Mouse (Mus musculus): ENCODE results near the gene Klb. TPM values are rescaled to one million over a fixed set of nuclear protein-coding genes. Genes with fewer than 3 reads are reported as not detected.

The Klb gene
- polyA plus RNA-seq, 1 experiment from 2014 or later, result 0.09 TPM

- no peak for ATAC-seq
- Histone ChIP-seq H3K4me2 (replicated peaks) (no peak overlapping the region), H3K4me3 (replicated peaks) (no peak overlapping the region), H3K36me3 (peaks cover 62% of the 10 kb centered on the region), H3K9me3 (no peaks in the 10 kb centered on the region), H3K27ac (no peak overlapping the region), H3K27me3 (no peaks in the 10 kb centered on the region), H3K4me1 (replicated peaks) (0 out of 2 replicates have a peak, but pooled peaks cover 4% of the 10 kb centered on the region), H3K9ac (replicated peaks) (no peak overlapping the region)
- 90% methylated on average over 5 of the region's 5 CpGs for WGBS
These were observed 77.1 kb downstream of the Klb start for GRCm38 (mm10) chr5:65425251-65425650.

GRCm38 (mm10) chr5:65428321-65428720 is 80.2 kb downstream of the Klb start:
- peaks cover 16% of the 10 kb centered on the region for H3K4me1 ChIP-seq (replicated peaks)
- H3K9me3 ChIP-seq, result no peaks in the 10 kb centered on the region
- no peak overlapping the region for H3K9ac ChIP-seq (replicated peaks)
- H3K27me3 ChIP-seq, result no peaks in the 10 kb centered on the region
- ATAC-seq, result no peak
- no peak overlapping the region for H3K27ac ChIP-seq
- H3K4me2 ChIP-seq (replicated peaks), result no peak overlapping the region
- WGBS, result 34% methylated on average over 4 of the region's 4 CpGs
- H3K36me3 ChIP-seq, result peaks cover 36% of the 10 kb centered on the region
- no peak overlapping the region for H3K4me3 ChIP-seq (replicated peaks)

- Histone ChIP-seq H3K9me3 (no peaks in the 10 kb centered on the region), H3K4me3 (replicated peaks) (no peak overlapping the region), H3K4me2 (replicated peaks) (no peak overlapping the region), H3K9ac (replicated peaks) (no peak overlapping the region), H3K4me1 (replicated peaks) (peaks cover 27% of the 10 kb centered on the region), H3K36me3 (peaks cover 27% of the 10 kb centered on the region), H3K27me3 (no peaks in the 10 kb centered on the region), H3K27ac (no peak overlapping the region)
- no peak for ATAC-seq
- WGBS, result 92% methylated on average over 5 of the region's 5 CpGs
These were observed 81.3 kb downstream of the Klb start for GRCm38 (mm10) chr5:65429441-65429840.

Other genes starting within 250 kb of the Klb start
- gene Klhl5, start 240.8 kb upstream of the Klb start, polyA plus RNA-seq (2015; fragmentation: Nextera tagmentation; extraction: Ambion mirVana), result 42.3 and 46.7 TPM in 2 replicates
- gene Wdr19, start 148.6 kb upstream of the Klb start, polyA plus RNA-seq (2015; fragmentation: Nextera tagmentation; extraction: Ambion mirVana), result 13.4 and 13.8 TPM in 2 replicates
- 35.4 and 42.8 TPM in 2 replicates for gene Rfc1, start 12.6 kb upstream of the Klb start, polyA plus RNA-seq (2015; fragmentation: Nextera tagmentation; extraction: Ambion mirVana)
- 684 and 687 TPM in 2 replicates for gene Rpl9, start 43.1 kb downstream of the Klb start, polyA plus RNA-seq (2015; fragmentation: Nextera tagmentation; extraction: Ambion mirVana)
- 59.4 and 70.3 TPM in 2 replicates for gene Lias, start 43.2 kb downstream of the Klb start, polyA plus RNA-seq (2015; fragmentation: Nextera tagmentation; extraction: Ambion mirVana)
- gene Ugdh, start 87.6 kb downstream of the Klb start, polyA plus RNA-seq (2015; fragmentation: Nextera tagmentation; extraction: Ambion mirVana), result 50.4 and 52.0 TPM in 2 replicates
- not detected in 2 replicates for gene Gm43552, start 144.5 kb downstream of the Klb start, polyA plus RNA-seq (2015; fragmentation: Nextera tagmentation; extraction: Ambion mirVana)
- 164 and 167 TPM in 2 replicates for gene Smim14, start 188.9 kb downstream of the Klb start, polyA plus RNA-seq (2015; fragmentation: Nextera tagmentation; extraction: Ambion mirVana)
- 197 and 204 TPM in 2 replicates for gene Ube2k, start 188.9 kb downstream of the Klb start, polyA plus RNA-seq (2015; fragmentation: Nextera tagmentation; extraction: Ambion mirVana)

Data from midbrain, embryonic 13.5 days (tissue).